Mouse (Mus musculus) monocyte, adult 5-6 weeks (primary cell): ENCODE data around the gene Ccdc85b. TPM values are rescaled to one million over a fixed set of nuclear protein-coding genes. Genes with fewer than 3 reads are reported as not detected.

Experiments used
- ATAC-seq: fragments of 153-309, 156-312 bp; replicated peaks from 2 replicates; pipeline ENCODE4 v1.8.0; 2017; ENCODE audit warnings: mild to moderate bottlenecking; ENCODE audit not compliant: low TSS enrichment, insufficient number of reproducible peaks, severe bottlenecking, poor library complexity, low FRiP score
- total RNA-seq: library from RNA; stranded (forward); fragments of 200-1000, 200-491, 200-594 nt; gene quantifications from 3 replicates; pipeline ENCODE4 v1.2.3, GENCODE M21; 2017

Ccdc85b gene
- total RNA-seq, 1 experiment from 2014 or later, result 3.8 TPM

DNA sequence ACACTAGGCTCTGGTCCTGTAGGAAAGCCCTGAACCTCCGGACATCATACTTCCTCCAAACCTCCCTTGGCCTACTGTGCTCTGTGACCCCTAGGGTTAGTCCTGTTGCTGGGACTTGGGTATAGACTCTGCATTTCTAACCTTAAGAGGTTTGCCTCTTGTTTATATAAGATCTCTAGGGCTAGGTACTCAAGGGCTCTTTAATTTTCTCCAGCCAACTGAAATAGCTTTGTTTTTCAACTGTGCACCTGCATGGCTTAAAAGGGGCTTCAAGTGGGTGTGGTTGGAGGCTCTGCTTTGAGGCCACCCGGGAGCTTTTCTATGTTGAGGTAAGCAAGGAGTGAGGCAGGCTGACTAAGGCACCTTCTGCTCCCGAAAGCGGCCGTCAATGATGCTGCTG lies 26.8 kb upstream of the Ccdc85b start:
- ATAC-seq, result no peak

DNA sequence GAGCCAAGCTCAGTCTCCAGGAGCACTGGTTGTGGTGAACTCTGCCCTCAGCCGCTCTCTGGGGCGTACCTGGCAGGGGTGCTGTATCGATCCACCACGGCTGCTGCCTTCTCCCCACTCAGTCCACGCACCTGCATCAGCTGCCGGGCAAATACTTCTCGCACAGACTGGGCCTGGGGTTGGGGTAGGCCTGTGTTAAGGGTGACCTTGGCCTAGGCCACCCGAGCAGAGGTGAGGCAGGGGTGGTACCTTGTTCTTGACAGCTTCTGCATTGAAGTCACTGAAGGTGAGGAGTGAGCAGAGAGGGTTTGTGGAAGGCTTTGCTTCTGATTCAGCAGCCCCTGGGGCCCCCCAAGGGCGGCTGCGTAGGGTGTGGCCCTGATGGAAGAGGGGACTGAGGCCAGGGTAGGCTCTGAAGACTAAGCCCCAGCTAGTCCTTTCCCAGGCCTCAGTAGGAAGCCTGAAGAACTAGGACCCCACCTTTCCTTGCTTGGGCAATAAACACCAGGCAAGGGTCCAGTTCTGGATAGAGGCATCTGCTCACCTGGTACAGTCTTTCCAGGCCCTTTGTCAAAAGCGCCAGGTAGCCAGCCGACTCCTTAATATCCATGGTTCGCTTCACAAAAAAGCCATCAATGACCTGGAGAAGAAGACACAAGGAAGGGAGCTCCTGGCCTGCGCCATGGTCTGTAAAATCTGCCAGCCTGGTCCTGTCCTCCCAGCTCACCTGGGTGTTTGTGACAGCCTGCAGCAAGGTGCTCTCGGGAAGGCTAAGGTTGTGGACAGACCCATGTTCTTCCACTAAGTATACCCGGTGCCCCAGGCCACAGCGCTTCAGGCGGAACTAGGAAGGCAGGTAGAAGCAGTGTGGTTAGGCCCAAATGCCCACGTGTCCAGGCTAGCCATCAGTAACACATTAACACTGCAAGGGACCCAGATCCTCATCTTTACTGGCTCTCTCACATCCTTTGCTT lies 26.0 kb upstream of the Ccdc85b start:
- no peak for ATAC-seq

DNA sequence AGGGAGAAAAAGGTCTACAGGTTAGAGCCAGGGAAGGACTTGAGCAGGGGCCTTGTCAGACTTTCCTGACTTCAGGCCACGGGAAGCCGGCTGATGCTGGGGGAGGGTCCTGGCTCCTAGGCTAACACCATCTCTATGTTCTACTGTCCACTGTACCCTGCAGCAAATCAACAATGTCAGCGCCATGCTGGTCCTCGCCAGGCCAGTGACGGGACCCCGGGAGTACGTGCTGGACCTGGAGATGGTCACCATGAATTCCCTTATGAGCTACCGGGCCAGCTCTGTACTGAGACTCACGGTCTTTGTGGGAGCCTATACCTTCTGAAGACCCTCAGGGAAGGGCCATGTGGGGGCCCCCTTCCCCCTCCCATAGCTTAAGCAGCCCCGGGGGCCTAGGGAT lies 23.7 kb upstream of the Ccdc85b start:
- ATAC-seq, result no peak

- ATAC-seq, result no peak
These were observed 22.3 kb upstream of the Ccdc85b start for GRCm38 (mm10) chr19:5480016-5480415.

DNA sequence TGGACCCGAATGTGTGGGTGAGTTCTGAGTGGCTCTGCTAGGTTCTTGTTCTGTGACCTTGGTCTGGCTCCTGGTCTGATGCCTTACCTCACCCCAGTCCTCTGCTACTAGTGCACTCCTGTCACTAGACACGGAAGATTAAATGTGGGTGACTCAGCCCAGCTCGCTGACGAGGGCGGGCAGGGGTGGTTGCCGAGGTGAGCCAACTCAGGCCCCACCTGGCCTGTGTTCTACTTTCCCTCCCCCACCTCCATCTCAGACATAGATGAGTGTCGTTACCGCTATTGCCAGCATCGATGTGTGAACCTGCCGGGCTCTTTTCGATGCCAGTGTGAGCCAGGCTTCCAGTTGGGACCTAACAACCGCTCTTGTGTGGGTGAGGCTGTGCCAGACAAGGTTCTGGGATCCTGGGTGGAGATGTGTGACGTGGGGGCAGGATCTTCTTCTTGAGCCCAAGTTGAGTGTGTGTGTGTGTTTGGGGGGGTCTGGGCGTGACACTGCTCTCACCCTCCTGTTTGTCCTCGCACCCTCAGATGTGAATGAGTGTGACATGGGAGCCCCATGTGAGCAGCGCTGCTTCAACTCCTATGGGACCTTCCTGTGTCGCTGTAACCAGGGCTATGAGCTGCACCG lies 20.1 kb upstream of the Ccdc85b start:
- ATAC-seq, result no peak

DNA sequence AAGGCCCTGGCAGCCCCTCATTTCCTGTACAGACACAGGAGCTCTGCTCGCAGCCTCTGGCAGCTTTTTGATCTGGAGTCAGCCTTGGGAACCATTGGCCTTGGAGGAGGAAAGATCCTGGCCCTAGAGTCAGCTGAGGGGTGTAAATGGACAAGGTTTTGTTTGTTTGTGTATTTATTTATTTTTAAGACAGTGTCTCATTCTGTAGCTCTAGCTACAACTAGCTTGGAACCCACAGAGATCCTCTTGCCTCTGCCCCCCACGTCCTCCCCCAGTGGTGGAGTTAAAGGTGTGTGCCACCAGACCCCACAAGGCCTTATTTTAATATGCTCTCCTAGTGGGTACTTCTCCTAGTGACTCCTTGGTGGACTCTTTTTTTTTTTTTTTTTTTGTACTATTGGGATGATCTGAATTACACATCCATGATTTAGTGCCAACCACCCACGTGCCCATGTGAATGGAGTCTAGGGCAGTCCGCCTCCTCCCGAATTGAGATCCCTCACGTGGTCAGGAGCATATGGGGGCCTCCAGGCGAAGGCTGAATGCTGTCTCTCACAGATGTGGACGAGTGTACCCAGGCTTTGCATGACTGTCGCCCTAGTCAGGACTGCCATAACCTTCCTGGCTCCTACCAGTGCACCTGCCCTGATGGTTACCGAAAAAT lies 19.4 kb upstream of the Ccdc85b start:
- no peak for ATAC-seq

GRCm38 (mm10) chr19:5475069-5475714 lies 17.5 kb upstream of the Ccdc85b start:
- no peak for ATAC-seq

GRCm38 (mm10) chr19:5474281-5475068 lies 16.8 kb upstream of the Ccdc85b start:
- ATAC-seq, result no peak

- ATAC-seq, result peak; percentile 40; the same call in 1 of the 2 replicates
These were observed 16.0 kb upstream of the Ccdc85b start, which contains the start of gene Efemp2 for GRCm38 (mm10) chr19:5473720-5474119. TSS of gene Efemp2 (plus strand) at chr19:5473954.

DNA sequence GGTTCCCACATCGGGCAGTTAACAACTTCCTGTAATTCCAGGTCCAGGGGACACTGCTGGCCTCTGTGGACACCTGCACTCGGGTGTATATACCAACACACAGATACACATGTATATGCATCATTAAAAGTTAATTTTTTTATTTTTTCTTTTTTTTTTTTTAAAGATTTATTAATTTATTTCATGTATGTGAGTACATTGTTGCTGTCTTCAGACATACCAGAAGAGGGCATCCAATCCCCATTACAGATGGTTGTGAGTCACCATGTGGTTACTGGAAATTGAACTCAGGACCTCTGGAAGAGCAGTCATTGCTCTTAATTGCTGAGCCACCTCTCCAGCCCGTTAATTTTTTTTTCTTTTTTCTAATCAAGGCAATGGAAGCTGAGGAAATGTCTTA lies 15.2 kb upstream of the Ccdc85b start:
- ATAC-seq, result no peak

GRCm38 (mm10) chr19:5471846-5472245 lies 14.2 kb upstream of the Ccdc85b start:
- ATAC-seq, result no peak

- ATAC-seq, result no peak
These were observed 10.7 kb upstream of the Ccdc85b start, which contains the start of gene Ctsw for GRCm38 (mm10) chr19:5468374-5468773. TSS of gene Ctsw (minus strand) at chr19:5468507.

GRCm38 (mm10) chr19:5466916-5467500 lies 9.3 kb upstream of the Ccdc85b start:
- no peak for ATAC-seq

- ATAC-seq, result no peak
These were observed 7.3 kb upstream of the Ccdc85b start for GRCm38 (mm10) chr19:5465037-5465436.

DNA sequence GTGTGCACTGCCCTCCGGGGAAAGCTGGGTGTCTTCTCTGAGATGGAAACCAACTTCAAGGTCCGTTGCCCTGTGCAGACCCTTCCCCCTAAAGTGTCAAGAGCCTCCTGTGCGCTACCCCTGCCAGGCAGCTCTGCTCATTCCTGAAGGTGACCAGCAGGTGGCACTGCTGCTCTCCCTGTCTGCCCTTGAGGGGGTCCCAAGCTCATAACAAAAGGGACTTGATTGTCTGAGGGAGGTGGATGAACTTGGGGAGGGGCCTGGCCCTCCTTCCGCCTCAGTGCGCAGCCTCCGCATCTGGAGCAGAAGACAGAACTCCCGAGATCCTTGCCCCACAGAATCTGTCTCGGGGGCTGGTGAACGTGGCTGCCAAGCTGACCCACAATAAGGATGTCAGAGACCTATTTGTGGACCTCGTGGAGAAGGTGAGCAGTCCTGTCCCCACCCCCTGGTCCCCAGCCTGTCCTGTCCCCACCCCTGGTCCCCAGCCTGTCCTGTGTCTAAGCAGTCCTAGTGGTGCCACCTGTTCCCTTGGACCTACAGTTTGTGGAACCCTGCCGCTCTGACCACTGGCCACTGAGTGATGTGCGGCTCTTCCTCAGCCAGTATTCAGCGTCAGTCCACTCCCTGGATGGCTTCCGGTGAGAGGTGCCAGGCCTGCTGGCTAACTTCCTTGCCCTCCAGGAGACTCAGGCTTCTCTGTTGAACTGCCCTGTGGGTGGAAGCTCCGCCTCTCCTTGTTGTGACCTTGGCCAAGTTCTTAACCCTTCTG lies 6.3 kb upstream of the Ccdc85b start:
- 0 out of 2 replicates have a peak, but pooled peaks have one; percentile 28 for ATAC-seq

- ATAC-seq, result no peak
These were observed 5.5 kb upstream of the Ccdc85b start for GRCm38 (mm10) chr19:5463212-5463611.

- no peak for ATAC-seq
These were observed 3.7 kb upstream of the Ccdc85b start for GRCm38 (mm10) chr19:5461411-5461810.
